Mouse (Mus musculus): Measurements from ENCODE around the gene Dhps. TPM values are rescaled to one million over a fixed set of nuclear protein-coding genes. Genes with fewer than 3 reads are reported as not detected.
"Not testable (repeated sequence)": the region's sequence is repeated elsewhere in the genome, so short reads cannot be mapped to it uniquely, and the experiment has no call there.

The Dhps gene
- polyA plus RNA-seq, 1 experiment, result 20.0 TPM

DNA sequence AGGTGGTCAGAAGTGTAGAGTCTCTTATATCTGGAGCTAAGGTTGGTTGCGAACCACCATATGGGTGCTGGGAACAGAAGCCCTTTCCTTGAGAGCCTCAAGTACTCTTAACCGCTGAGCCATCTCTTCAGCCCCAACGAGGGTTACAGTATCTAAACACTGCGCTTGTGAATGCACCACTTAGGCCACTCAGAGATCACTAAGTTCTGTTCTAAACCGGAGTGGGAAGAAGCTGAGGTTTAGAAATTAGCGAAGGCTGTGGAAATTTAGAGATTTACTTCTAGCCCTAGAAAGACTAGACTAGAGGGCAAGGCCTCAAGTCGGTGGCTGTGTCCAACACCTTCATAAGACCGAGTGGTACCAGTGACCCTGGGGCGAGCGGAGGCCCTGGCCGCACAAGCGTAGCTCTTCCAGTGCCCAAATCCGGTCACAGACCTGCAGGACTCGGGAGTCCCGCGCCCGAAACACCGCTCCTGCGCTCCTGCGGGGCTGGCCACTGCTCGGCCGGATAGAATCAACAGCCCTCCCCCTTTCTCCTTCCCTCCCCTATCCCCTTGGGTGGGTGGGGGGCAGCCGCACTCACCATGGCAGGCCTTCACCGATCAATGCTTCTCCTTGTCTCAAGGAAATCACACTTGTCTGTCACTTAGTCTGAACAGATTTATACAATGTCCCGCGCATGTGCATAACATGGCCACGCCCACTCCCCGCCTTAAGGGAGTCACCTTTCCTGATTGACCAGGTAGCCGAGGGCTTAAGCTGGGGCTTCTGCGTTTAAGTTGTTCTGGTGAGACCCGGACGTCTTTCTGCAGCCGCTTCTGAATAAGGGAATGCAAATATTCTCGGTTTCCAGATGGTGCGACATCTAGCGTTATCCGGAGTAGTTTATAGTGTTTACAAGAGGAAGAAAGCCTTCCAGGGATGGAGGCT is 47.8 kb downstream of the Dhps start:
- TF ChIP-seq POLR2A (IDR thresholded peaks at IDR 0.05; ENCODE audit: control insufficient read depth, low read depth, low read length) (no peak), CTCF (IDR thresholded peaks at IDR 0.05; ENCODE audit: control insufficient read depth, insufficient read depth, insufficient replicate concordance, low read depth, low read length) (no peak)
- no peaks in the 10 kb centered on the region for H3K27me3 ChIP-seq (ENCODE audit: control insufficient read depth, insufficient read depth, low read length)
- no peaks in the 10 kb centered on the region for H3K4me1 ChIP-seq (ENCODE audit: control insufficient read depth, insufficient read depth, low read length)
- no peaks in the 10 kb centered on the region for H3K36me3 ChIP-seq (ENCODE audit: control insufficient read depth, insufficient read depth, low read length)
- no peak overlapping the region for H3K27ac ChIP-seq (ENCODE audit: control insufficient read depth, insufficient read depth, low read depth, low read length)
- H3K4me3 ChIP-seq (ENCODE audit: control insufficient read depth, low read depth, low read length), result peak overlapping the region; percentile 79

DNA sequence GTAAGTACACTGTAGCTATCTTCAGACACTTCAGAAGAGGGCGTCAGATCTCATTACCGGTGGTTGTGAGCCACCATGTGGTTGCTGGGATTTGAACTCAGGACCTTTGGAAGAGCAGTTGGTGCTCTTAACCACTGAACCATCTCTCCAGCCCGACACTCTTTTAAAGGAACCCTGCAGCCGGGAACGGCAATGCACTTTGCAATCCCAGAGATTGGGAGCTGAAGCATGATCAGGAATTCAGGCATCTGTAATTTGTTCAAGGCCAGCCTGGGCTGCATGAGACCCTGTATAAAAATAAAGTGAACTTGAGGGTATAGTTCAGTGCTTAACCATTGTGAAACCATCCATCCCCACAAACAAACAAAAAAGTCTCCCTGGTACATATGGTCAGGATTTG is 48.7 kb downstream of the Dhps start:
- H3K4me3 ChIP-seq (ENCODE audit: control insufficient read depth, low read depth, low read length); H3K27ac ChIP-seq (ENCODE audit: control insufficient read depth, insufficient read depth, low read depth, low read length); H3K36me3 ChIP-seq (ENCODE audit: control insufficient read depth, insufficient read depth, low read length); H3K27me3 ChIP-seq (ENCODE audit: control insufficient read depth, insufficient read depth, low read length); H3K4me1 ChIP-seq (ENCODE audit: control insufficient read depth, insufficient read depth, low read length): not testable (repeated sequence)

DNA sequence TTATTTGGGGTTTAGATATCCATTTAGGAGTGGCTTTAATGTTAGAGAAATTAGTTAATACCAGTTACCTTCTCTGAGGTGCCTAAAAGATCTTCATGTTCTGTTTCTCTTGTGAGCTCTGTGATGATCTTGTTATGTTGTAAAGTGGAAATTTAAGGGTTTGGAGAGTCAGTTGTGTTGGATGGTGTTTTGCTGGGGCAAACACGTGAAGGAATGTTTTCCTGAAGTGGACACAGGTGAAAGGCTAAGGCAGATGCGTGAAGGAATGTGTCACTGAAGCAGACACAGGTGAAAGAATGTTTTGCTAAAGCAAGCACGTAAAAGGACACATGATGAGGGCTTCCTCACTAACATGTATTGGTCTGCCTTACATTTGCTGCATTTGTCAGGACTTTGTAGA is 51.4 kb downstream of the Dhps start, which contains the start of gene Zfp791:
Zfp791 (minus strand) TSS at position 101 of the 400 bp plus-strand sequence.
- TF ChIP-seq CTCF (IDR thresholded peaks at IDR 0.05; ENCODE audit: control insufficient read depth, insufficient read depth, insufficient replicate concordance, low read depth, low read length), result no peak
- no peak for TF ChIP-seq POLR2A (IDR thresholded peaks at IDR 0.05; ENCODE audit: control insufficient read depth, low read depth, low read length)
- Histone ChIP-seq H3K4me3 (ENCODE audit: control insufficient read depth, low read depth, low read length) (no peak within 1 kb of the TSS), H3K36me3 (ENCODE audit: control insufficient read depth, insufficient read depth, low read length) (no peaks in the 10 kb centered on the region)

DNA sequence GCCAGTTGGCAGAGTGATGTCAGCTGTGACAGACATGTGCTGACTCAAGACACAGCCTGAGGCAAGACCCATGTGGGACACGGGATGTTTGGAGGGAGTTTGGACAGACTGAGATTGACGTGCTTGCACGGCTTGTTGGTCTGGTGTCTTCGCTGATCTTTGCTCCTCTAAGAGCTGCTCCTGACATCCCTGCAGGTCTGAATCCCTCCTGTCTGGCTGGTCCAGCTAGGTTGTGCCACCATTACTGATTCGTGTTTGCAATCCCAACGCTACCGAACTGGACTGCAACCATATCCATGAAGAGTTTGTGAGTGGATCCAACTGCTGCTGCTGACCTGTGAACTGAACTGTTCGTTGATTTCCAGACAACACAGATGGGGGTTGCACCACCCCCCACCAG is 52.1 kb downstream of the Dhps start:
- no peaks in the 10 kb centered on the region for H3K27me3 ChIP-seq (ENCODE audit: control insufficient read depth, insufficient read depth, low read length)
- H3K27ac ChIP-seq (ENCODE audit: control insufficient read depth, insufficient read depth, low read depth, low read length), result no peak overlapping the region
- TF ChIP-seq POLR2A (IDR thresholded peaks at IDR 0.05; ENCODE audit: control insufficient read depth, low read depth, low read length), result no peak
- no peak for TF ChIP-seq CTCF (IDR thresholded peaks at IDR 0.05; ENCODE audit: control insufficient read depth, insufficient read depth, insufficient replicate concordance, low read depth, low read length)
- no peak overlapping the region for H3K4me3 ChIP-seq (ENCODE audit: control insufficient read depth, low read depth, low read length)
- H3K4me1 ChIP-seq (ENCODE audit: control insufficient read depth, insufficient read depth, low read length), result no peaks in the 10 kb centered on the region
- H3K36me3 ChIP-seq (ENCODE audit: control insufficient read depth, insufficient read depth, low read length), result no peaks in the 10 kb centered on the region

More for the DNA sequence above, 51.4 kb downstream of the Dhps start, which contains the start of gene Zfp791:
- Histone ChIP-seq H3K4me1 (ENCODE audit: control insufficient read depth, insufficient read depth, low read length) (no peaks in the 10 kb centered on the region), H3K27me3 (ENCODE audit: control insufficient read depth, insufficient read depth, low read length) (no peaks in the 10 kb centered on the region), H3K27ac (ENCODE audit: control insufficient read depth, insufficient read depth, low read depth, low read length) (no peak within 1 kb of the TSS)

Other genes with a start within 250 kb of the Dhps start
- 27.1 and 29.7 TPM in 2 replicates for gene Dand5, start 248.9 kb upstream of the Dhps start, polyA plus RNA-seq (2012; rRNA removed)
- gene Gadd45gip1, start 240.2 kb upstream of the Dhps start, polyA plus RNA-seq (2012; rRNA removed), result 9.4 and 12.0 TPM in 2 replicates
- gene Rad23a, start 231.1 kb upstream of the Dhps start, polyA plus RNA-seq (2012; rRNA removed), result 106 and 110 TPM in 2 replicates
- gene Calr, start 224.8 kb upstream of the Dhps start, polyA plus RNA-seq (2012; rRNA removed), result 318 and 384 TPM in 2 replicates
- gene Farsa, start 214.8 kb upstream of the Dhps start, polyA plus RNA-seq (2012; rRNA removed), result 50.4 and 55.7 TPM in 2 replicates
- gene Syce2, start 199.6 kb upstream of the Dhps start, polyA plus RNA-seq (2012; rRNA removed), result 101 and 138 TPM in 2 replicates
- 8.1 and 10.5 TPM in 2 replicates for gene Gcdh, start 177.8 kb upstream of the Dhps start, polyA plus RNA-seq (2012; rRNA removed)
- 0.36 and 0.48 TPM in 2 replicates for gene Klf1, start 169.8 kb upstream of the Dhps start, polyA plus RNA-seq (2012; rRNA removed)
- 1.6 and 2.1 TPM in 2 replicates for gene Dnase2a, start 163.2 kb upstream of the Dhps start, polyA plus RNA-seq (2012; rRNA removed)
- gene Mast1, start 134.4 kb upstream of the Dhps start, polyA plus RNA-seq (2012; rRNA removed), result 1.5 and 1.6 TPM in 2 replicates
- gene Rtbdn, start 124.8 kb upstream of the Dhps start, polyA plus RNA-seq (2012; rRNA removed), result 0.30 and 0.32 TPM in 2 replicates
- gene Gm49661, start 102.3 kb upstream of the Dhps start, polyA plus RNA-seq (2012; rRNA removed), result 477 and 542 TPM in 2 replicates
- gene Prdx2, start 102.2 kb upstream of the Dhps start, polyA plus RNA-seq (2012; rRNA removed), result 59.6 and 68.5 TPM in 2 replicates
- 1,424 and 1,585 TPM in 2 replicates for gene Rnaseh2a, start 102.0 kb upstream of the Dhps start, polyA plus RNA-seq (2012; rRNA removed)
- gene Junb, start 93.0 kb upstream of the Dhps start, polyA plus RNA-seq (2012; rRNA removed), result 5.7 and 9.3 TPM in 2 replicates
- 55.4 and 62.0 TPM in 2 replicates for gene Hook2, start 81.2 kb upstream of the Dhps start, polyA plus RNA-seq (2012; rRNA removed)
- 0.08 TPM in 1 of 2 replicates, not detected in the other for gene Best2, start 57.2 kb upstream of the Dhps start, polyA plus RNA-seq (2012; rRNA removed)
- 203 and 208 TPM in 2 replicates for gene Asna1, start 46.5 kb upstream of the Dhps start, polyA plus RNA-seq (2012; rRNA removed)
- gene Trir, start 44.9 kb upstream of the Dhps start, polyA plus RNA-seq (2012; rRNA removed), result 82.1 and 88.6 TPM in 2 replicates
- gene Tnpo2, start 34.8 kb upstream of the Dhps start, polyA plus RNA-seq (2012; rRNA removed), result 44.7 and 44.9 TPM in 2 replicates
- gene Fbxw9, start 11.7 kb upstream of the Dhps start, polyA plus RNA-seq (2012; rRNA removed), result 83.8 and 91.5 TPM in 2 replicates
- gene Gm5741, start 3.8 kb upstream of the Dhps start, polyA plus RNA-seq (2012; rRNA removed), result not detected in 2 replicates
- 32.1 and 32.6 TPM in 2 replicates for gene Wdr83os, start 9.0 kb downstream of the Dhps start, polyA plus RNA-seq (2012; rRNA removed)
- gene Wdr83, start 9.5 kb downstream of the Dhps start, polyA plus RNA-seq (2012; rRNA removed), result 21.1 and 21.4 TPM in 2 replicates
- gene Man2b1, start 11.5 kb downstream of the Dhps start, polyA plus RNA-seq (2012; rRNA removed), result 19.3 and 19.6 TPM in 2 replicates
- 0.21 and 0.24 TPM in 2 replicates for gene Zfp791, start 51.3 kb downstream of the Dhps start, polyA plus RNA-seq (2012; rRNA removed)
- gene Cks1brt, start 80.2 kb downstream of the Dhps start, polyA plus RNA-seq (2012; rRNA removed), result not detected in 2 replicates
- gene Olfr371, start 154.2 kb downstream of the Dhps start, polyA plus RNA-seq (2012; rRNA removed), result 0.53 and 0.61 TPM in 2 replicates
- 15.6 and 18.0 TPM in 2 replicates for gene Orc6, start 227.9 kb downstream of the Dhps start, polyA plus RNA-seq (2012; rRNA removed)
- gene Vps35, start 228.0 kb downstream of the Dhps start, polyA plus RNA-seq (2012; rRNA removed), result 19.8 and 23.9 TPM in 2 replicates